Mouse (Mus musculus) CH12.LX (cell line): ENCODE measurements around the gene Taf8.

Experiments used
- CHD1 ChIP-seq: IDR thresholded peaks from 2 replicates; pipeline ENCODE4 v1.6.1; 2012; ENCODE audit warnings: low read depth, low read length, improper control_type of control experiment, inconsistent platforms
- CTCF ChIP-seq, 2 experiments: IDR thresholded peaks in 1 of 2; conservative IDR thresholded peaks in 1 of 2; 2 replicates each; pipeline ENCODE4 v1.5.1; 2011 to 2012; ENCODE audit warnings: low read depth in 2 of 2, low read length in 2 of 2, improper control_type of control experiment in 1 of 2, inconsistent platforms in 1 of 2, mild to moderate bottlenecking in 1 of 2, moderate library complexity in 1 of 2
- GABPA ChIP-seq: IDR thresholded peaks from 2 replicates; pipeline ENCODE4 v1.6.1; 2012; ENCODE audit warnings: low read depth, low read length, improper control_type of control experiment, inconsistent platforms; ENCODE audit not compliant: insufficient replicate concordance
- KAT2A ChIP-seq: IDR thresholded peaks from 2 replicates; pipeline ENCODE4 v1.6.1; 2012; ENCODE audit warnings: low read length, improper control_type of control experiment, inconsistent platforms; ENCODE audit not compliant: insufficient replicate concordance

DNA sequence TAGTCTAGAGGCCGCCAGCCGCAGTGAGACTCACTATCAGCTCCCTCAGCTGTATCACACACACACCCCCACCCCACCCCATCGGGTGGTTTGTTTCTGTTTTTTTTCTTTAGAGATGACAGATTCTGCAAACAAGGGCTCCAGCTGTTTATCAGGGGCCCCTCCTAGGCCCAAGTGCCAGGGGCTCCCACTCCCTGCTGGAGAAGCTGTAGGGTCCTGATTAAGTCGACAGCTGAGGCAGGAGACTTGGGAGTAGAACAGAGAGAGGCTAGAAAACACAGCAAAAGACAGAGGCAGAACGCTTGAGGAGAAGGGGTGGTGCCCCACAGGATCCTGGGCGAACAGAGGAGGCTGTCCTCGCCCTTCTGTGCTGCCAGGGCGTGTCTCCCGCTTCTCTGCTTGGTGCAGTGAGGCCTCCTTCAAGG lies 33.7 kb upstream of the Taf8 start:
- no peak for TF ChIP-seq CHD1
- no peak for TF ChIP-seq KAT2A
- TF ChIP-seq CTCF (conservative IDR thresholded peaks at IDR 0.05 in 1 of 2, IDR thresholded peaks at IDR 0.05 in 1 of 2; ENCODE audit: low read depth in 2 of 2, low read length in 2 of 2): no peak
- TF ChIP-seq GABPA: no peak
